Mouse (Mus musculus) neural tube, embryonic 15.5 days (tissue): ENCODE results near the gene Glt8d2. TPM values are rescaled to one million over a fixed set of nuclear protein-coding genes. Genes with fewer than 3 reads are reported as not detected.
A peak's percentile ranks its signal among the peaks of the same experiment; 100 is the strongest.

ENCODE experiments used
- ATAC-seq: fragments of 200-750 bp; cut with Nextera tagmentation; 2 replicates; pipeline ENCODE4 v1.8.0; 2017; ENCODE audit warnings: mild to moderate bottlenecking, moderate TSS enrichment, moderate library complexity; ENCODE audit not compliant: low FRiP score
- H3K27ac ChIP-seq: fragments of 300-500 bp; sonication (generic); replicated peaks from 2 replicates; pipeline ENCODE4 v1.5.1; 2015; ENCODE audit warnings: mild to moderate bottlenecking, inconsistent platforms
- H3K27me3 ChIP-seq: fragments of 300-500 bp; sonication (generic); replicated peaks from 2 replicates; pipeline ENCODE4 v1.6.1; 2015; ENCODE audit warnings: inconsistent platforms
- H3K36me3 ChIP-seq: fragments of 300-500 bp; sonication (generic); 2 replicates; pipeline ENCODE4 v1.6.1; 2015; ENCODE audit warnings: inconsistent platforms
- H3K4me1 ChIP-seq: fragments of 300-500 bp; sonication (generic); 2 replicates; pipeline ENCODE4 v1.6.1; 2015; ENCODE audit warnings: inconsistent platforms
- H3K4me2 ChIP-seq: fragments of 300-500 bp; sonication (generic); 2 replicates; pipeline ENCODE4 v1.6.1; 2015; ENCODE audit warnings: inconsistent platforms, mild to moderate bottlenecking, moderate library complexity
- H3K4me3 ChIP-seq: fragments of 300-500 bp; sonication (generic); replicated peaks from 2 replicates; pipeline ENCODE4 v1.5.1; 2015; ENCODE audit warnings: mild to moderate bottlenecking, inconsistent platforms
- H3K9ac ChIP-seq: fragments of 300-500 bp; sonication (generic); replicated peaks from 2 replicates; pipeline ENCODE4 v1.6.1; 2015; ENCODE audit warnings: mild to moderate bottlenecking, inconsistent platforms
- H3K9me3 ChIP-seq: fragments of 300-500 bp; sonication (generic); replicated peaks from 2 replicates; pipeline ENCODE4 v1.6.1; 2016; ENCODE audit warnings: inconsistent platforms
- WGBS: fragments of 180-500 bp; shearing (Covaris S2); methylation state at CpG from one replicate; pipeline ENCODE4 v1.1.7; 2015; ENCODE audit warnings: mixed read lengths; 5-methylcytosine and 5-hydroxymethylcytosine counted together
- polyA plus RNA-seq: library from polyadenylated mRNA; unstranded; fragments of >200 nt; fragmentation: Nextera tagmentation; extraction: Ambion mirVana; gene quantifications from 2 replicates; pipeline ENCODE4 v1.2.1, GENCODE M21; 2015

Gene Glt8d2
- polyA plus RNA-seq, 1 experiment from 2014 or later = 1.8 TPM

- Histone ChIP-seq H3K9ac (peak within 1 kb of the TSS; percentile 81), H3K27ac (peak within 1 kb of the TSS; percentile 88), H3K4me2 (peak within 1 kb of the TSS; percentile 70), H3K4me1 (peaks cover 13% of the 10 kb centered on the region), H3K27me3 (no peaks in the 10 kb centered on the region), H3K4me3 (peak within 1 kb of the TSS; percentile 73), H3K36me3 (no peaks in the 10 kb centered on the region), H3K9me3 (no peaks in the 10 kb centered on the region)
- peak; percentile 88 for ATAC-seq
- under 1% methylated on average over 59 of the region's 61 CpGs for WGBS
Observed at GRCm38 (mm10) chr10:82622671-82623552, 67.5 kb downstream of the Glt8d2 start, which contains the start of gene 1190007I07Rik. Gene 1190007I07Rik, minus strand, starts transcription at chr10:82623228.

GRCm38 (mm10) chr10:82622235-82622634 lies 68.2 kb downstream of the Glt8d2 start:
- ATAC-seq = no peak
- WGBS = 28% methylated on average over 9 of the region's 9 CpGs

More at GRCm38 (mm10) chr10:82622235-82622634, 68.2 kb downstream of the Glt8d2 start:
- peak overlapping the region; percentile 81 for H3K9ac ChIP-seq
- peaks cover 13% of the 10 kb centered on the region for H3K4me1 ChIP-seq
- peak overlapping the region; percentile 73 for H3K4me3 ChIP-seq
- H3K9me3 ChIP-seq = no peaks in the 10 kb centered on the region
- H3K4me2 ChIP-seq = peak overlapping the region; percentile 70
- peak overlapping the region; percentile 88; the same call in 1 of the 2 replicates for H3K27ac ChIP-seq
- H3K36me3 ChIP-seq = peaks cover 2% of the 10 kb centered on the region; the same call in 1 of the 2 replicates
- H3K27me3 ChIP-seq = no peaks in the 10 kb centered on the region

Other genes starting within 250 kb of the Glt8d2 start
- not detected in 2 replicates for gene Gm1553, start 198.0 kb downstream of the Glt8d2 start, polyA plus RNA-seq
- gene 1190007I07Rik, start 67.4 kb downstream of the Glt8d2 start, polyA plus RNA-seq = 39.3 and 44.6 TPM in 2 replicates
- gene Tdg, start 60.8 kb downstream of the Glt8d2 start, polyA plus RNA-seq = 133 and 134 TPM in 2 replicates
- gene Hcfc2, start 5.5 kb upstream of the Glt8d2 start, polyA plus RNA-seq = 31.3 and 37.5 TPM in 2 replicates
- 35.9 and 38.5 TPM in 2 replicates for gene Nfyb, start 73.5 kb upstream of the Glt8d2 start, polyA plus RNA-seq
- 89.1 and 94.5 TPM in 2 replicates for gene Txnrd1, start 143.3 kb upstream of the Glt8d2 start, polyA plus RNA-seq
- gene Eid3, start 176.0 kb upstream of the Glt8d2 start, polyA plus RNA-seq = 0.14 and 0.58 TPM in 2 replicates